Mouse (Mus musculus) G1E (cell line): Measurements from ENCODE around the gene Astn2.

ENCODE experiments used
- CTCF ChIP-seq: IDR thresholded peaks from 2 replicates; pipeline ENCODE4 v1.5.1; 2012; ENCODE audit warnings: low read depth, low read length, inconsistent platforms, mixed read lengths
- POLR2AphosphoS5 ChIP-seq: IDR thresholded peaks from 2 replicates; pipeline ENCODE4 v1.6.1; 2012; ENCODE audit warnings: low read depth, low read length, inconsistent platforms; ENCODE audit not compliant: insufficient replicate concordance

DNA sequence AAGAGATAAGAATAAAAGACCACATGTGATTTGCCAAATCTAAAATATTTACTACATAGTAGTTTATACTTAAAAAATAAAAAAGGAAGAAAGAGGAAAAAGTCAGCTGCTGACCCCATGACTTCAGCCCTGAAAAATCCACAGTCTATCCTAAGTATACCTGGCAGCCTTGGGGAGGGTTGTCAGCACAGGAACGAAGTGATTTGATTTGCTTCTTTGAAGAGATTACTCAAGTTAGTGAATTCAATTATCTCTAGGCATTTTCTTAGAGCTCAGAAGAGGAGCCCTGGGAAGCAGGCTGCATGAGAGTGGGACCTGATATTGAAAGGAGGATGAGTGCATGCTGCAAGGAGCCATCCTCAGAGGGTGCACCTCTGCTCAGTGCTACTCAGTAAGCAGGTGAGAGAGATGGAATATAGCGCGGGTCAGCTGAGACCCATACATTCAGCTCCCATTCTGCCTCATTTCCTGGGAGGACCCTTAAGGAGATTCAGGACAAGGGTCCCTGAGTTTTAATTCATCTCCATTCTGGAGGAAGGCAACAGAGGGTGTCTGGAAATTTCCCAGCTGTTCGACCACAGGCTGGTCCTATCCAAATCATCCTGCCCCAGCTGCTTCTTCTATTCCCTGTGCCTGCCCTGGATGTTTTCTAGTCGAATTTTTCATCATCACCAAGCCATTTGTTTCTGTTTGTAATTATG lies 646.1 kb downstream of the Astn2 start:
- TF ChIP-seq POLR2AphosphoS5 (no peak), CTCF (no peak)
